Mouse (Mus musculus) cerebellum, postnatal 14 days (tissue): ENCODE measurements around the gene Bag6.

Experiments used
- DNase-seq, 2 experiments: peaks; one replicate each; pipeline ENCODE4 v3.0.0; 2021; ENCODE audit warnings: mixed read lengths in 2 of 2

Gene Bag6

DNA sequence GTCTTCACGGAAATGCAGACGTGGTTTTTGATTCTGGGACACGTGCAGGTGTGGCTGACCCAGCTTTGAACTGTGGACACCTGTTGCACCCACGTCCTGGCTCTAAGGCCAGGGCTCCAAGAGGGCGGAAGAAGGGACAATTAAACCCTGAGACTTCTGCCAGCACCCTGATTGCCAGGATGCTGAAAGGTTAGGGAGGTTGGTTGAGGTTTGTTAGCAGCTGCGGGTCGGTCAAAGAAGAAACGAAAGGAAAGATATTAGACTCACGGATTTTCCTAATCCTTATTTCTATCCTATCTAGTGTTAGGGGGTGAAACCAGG, 61.3 kb downstream of the Bag6 start:
- DNase-seq: no peak
